Mouse (Mus musculus) cortical plate, adult 2 months (tissue): ENCODE measurements around the gene Zgrf1.

Source experiments
- CTCF ChIP-seq: fragments of 200-500 bp; IDR thresholded peaks from 2 replicates; pipeline ENCODE4 v1.5.1; 2011; ENCODE audit warnings: mild to moderate bottlenecking, control low read depth, low read length; ENCODE audit not compliant: insufficient read depth; ENCODE audit errors: extremely low read depth
- POLR2A ChIP-seq: fragments of 200-500 bp; IDR thresholded peaks from 2 replicates; pipeline ENCODE4 v1.6.1; 2011; ENCODE audit warnings: mild to moderate bottlenecking, low read length, control low read depth; ENCODE audit not compliant: insufficient read depth; ENCODE audit errors: extremely low read depth

GRCm38 (mm10) chr3:127661646-127662531 lies 108.6 kb downstream of the Zgrf1 start:
- TF ChIP-seq CTCF (no peak), POLR2A (no peak)
